Mouse (Mus musculus) G1E (cell line): ENCODE results near the gene Cop1. TPM values are rescaled to one million over a fixed set of nuclear protein-coding genes. Genes with fewer than 3 reads are reported as not detected.

ENCODE experiments used
- ATAC-seq: 2 replicates; pipeline ENCODE4 v1.8.0; 2016; ENCODE audit warnings: mild to moderate bottlenecking; ENCODE audit not compliant: insufficient number of reproducible peaks, poor library complexity, low FRiP score, severe bottlenecking; ENCODE audit errors: extremely low read depth
- DNase-seq: peaks from one replicate; pipeline ENCODE4 v3.0.0; 2012; ENCODE audit warnings: low spot score
- H3K27me3 ChIP-seq: 2 replicates; pipeline ENCODE4 v1.6.1; 2012; ENCODE audit warnings: mild to moderate bottlenecking, low read length, inconsistent platforms; ENCODE audit not compliant: insufficient read depth
- H3K36me3 ChIP-seq: replicated peaks from 2 replicates; pipeline ENCODE3; 2012; ENCODE audit warnings: mild to moderate bottlenecking, inconsistent platforms
- H3K4me1 ChIP-seq: 2 replicates; pipeline ENCODE4 v1.6.1; 2012; ENCODE audit warnings: low read depth, low read length, inconsistent platforms, mixed read lengths; ENCODE audit not compliant: insufficient read depth
- H3K4me3 ChIP-seq: 2 replicates; pipeline ENCODE4 v1.5.1; 2012; ENCODE audit warnings: low read depth, mild to moderate bottlenecking, inconsistent platforms, low read length, moderate library complexity, mixed read lengths
- H3K9me3 ChIP-seq: replicated peaks from 2 replicates; pipeline ENCODE4 v1.6.1; 2012; ENCODE audit warnings: inconsistent platforms
- CTCF ChIP-seq: IDR thresholded peaks from 2 replicates; pipeline ENCODE4 v1.5.1; 2012; ENCODE audit warnings: low read depth, low read length, inconsistent platforms, mixed read lengths
- GATA1 ChIP-seq: IDR thresholded peaks from 2 replicates; pipeline ENCODE4 v1.6.1; 2012; ENCODE audit warnings: borderline replicate concordance, low read length, inconsistent platforms, mixed read lengths
- GATA2 ChIP-seq: IDR thresholded peaks from 2 replicates; pipeline ENCODE4 v1.6.1; 2012; ENCODE audit warnings: low read depth, low read length, inconsistent platforms, borderline replicate concordance
- POLR2AphosphoS5 ChIP-seq: IDR thresholded peaks from 2 replicates; pipeline ENCODE4 v1.6.1; 2012; ENCODE audit warnings: low read depth, low read length, inconsistent platforms; ENCODE audit not compliant: insufficient replicate concordance
- TAL1 ChIP-seq: conservative IDR thresholded peaks from 2 replicates; pipeline ENCODE4 v1.6.1; 2012; ENCODE audit warnings: low read depth, low read length, inconsistent platforms, mixed read lengths
- polyA plus RNA-seq: library from polyadenylated mRNA; stranded (reverse); fragments of >175 nt; gene quantifications from 2 replicates; pipeline ENCODE4 v1.2.3, GENCODE M21; 2012
- total RNA-seq, 2 experiments: library from RNA; stranded (forward) in 1 of 2; stranded (reverse) in 1 of 2; fragments of 200-1000 nt in 1 of 2; fragments of >200 nt in 1 of 2; fragmentation: Nextera tagmentation in 1 of 2; gene quantifications; 2 replicates each; pipeline ENCODE4 v1.2.3; 2014 to 2017

Cop1 gene
- total and polyA plus RNA-seq, 3 experiments: 38.1 to 160 (median 121) TPM

DNA sequence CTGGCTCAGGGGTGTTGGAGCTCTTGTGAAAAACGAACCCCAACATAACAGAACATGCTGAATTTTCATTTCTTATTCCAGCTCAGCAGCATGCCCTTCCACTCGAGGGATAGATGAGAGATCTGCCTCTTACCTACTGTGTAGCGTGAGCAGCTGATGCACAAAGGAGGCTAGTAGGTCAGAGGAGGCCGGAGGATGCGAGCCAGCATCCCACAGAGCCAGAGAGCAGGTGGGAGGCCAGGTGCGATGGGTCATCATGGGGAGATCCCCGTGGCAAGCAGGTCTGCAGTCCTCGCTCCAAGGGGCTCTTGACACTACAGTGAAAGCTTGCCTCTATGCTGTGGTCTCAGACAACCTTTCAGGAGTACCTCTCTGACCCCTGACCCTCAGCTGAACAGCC is 160.5 kb downstream of the Cop1 start:
- no peak for TF ChIP-seq CTCF
- Histone ChIP-seq H3K9me3 (no peaks in the 10 kb centered on the region), H3K36me3 (no peaks in the 10 kb centered on the region), H3K27me3 (peaks cover 24% of the 10 kb centered on the region), H3K4me3 (no peak overlapping the region), H3K4me1 (peaks cover 3% of the 10 kb centered on the region; the same call in 1 of the 2 replicates)
- DNase-seq: no peak
- ATAC-seq: no peak

DNA sequence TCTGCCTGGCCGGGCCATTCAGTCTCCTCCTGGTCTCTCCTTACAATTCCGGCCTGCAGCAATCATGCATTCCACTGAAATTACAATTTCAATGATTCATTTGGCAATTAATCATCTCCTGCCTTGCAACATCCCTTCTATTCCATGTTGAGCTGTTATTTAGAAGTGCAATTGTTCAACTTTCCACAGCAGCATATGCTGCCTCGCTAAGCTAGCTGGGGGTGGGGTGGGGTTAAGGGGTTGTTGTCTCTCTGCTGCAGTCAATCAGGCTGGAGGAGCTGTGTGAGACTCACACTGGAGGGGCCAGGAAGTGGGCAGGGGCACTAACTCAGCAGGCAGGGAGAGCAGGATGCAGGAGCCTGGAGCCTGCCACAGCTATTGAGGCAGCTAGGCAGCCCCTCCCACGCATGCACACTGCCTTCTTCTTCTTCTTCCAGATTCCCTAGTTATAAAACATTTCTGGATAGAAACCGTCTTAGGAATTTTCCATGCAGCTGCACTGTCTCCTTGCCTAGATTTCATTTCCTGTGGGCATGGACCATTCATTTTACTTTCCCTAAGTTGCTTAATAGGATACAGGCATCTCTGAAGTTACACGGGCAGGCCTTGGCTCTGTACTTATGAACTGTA is 161.1 kb downstream of the Cop1 start:
- Histone ChIP-seq H3K4me1 (peaks cover 3% of the 10 kb centered on the region; the same call in 1 of the 2 replicates), H3K9me3 (no peaks in the 10 kb centered on the region), H3K4me3 (no peak overlapping the region), H3K36me3 (no peaks in the 10 kb centered on the region), H3K27me3 (peaks cover 24% of the 10 kb centered on the region)
- TF ChIP-seq CTCF: no peak
- TF ChIP-seq POLR2AphosphoS5: no peak
- no peak for TF ChIP-seq TAL1
- no peak for TF ChIP-seq GATA2
- TF ChIP-seq GATA1: no peak
- ATAC-seq (no peak), DNase-seq (no peak)

DNA sequence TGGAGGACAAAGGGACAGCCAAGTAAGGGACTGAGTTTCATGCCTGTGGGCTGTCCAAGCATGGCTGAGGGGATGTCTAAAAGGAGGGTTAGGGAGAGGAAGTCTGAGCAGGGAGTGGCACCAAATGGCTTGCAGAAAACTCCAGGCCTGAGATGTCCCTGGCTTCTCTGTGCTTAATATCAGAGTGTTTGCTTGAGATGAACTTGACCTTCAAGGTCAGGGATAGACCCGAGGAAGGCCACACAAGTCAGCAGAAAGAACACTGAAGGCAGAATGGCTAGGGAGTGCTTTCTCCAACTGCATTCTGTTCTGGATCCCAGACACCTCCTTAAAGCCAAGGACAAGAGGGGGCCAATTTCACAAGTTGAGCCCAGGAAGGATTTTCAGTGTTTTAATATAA is 161.8 kb downstream of the Cop1 start:
- Histone ChIP-seq H3K9me3 (no peaks in the 10 kb centered on the region), H3K4me3 (no peak overlapping the region), H3K4me1 (peaks cover 3% of the 10 kb centered on the region; the same call in 1 of the 2 replicates), H3K36me3 (no peaks in the 10 kb centered on the region), H3K27me3 (peaks cover 19% of the 10 kb centered on the region)
- ATAC-seq: no peak
- no peak for DNase-seq
- TF ChIP-seq GATA1 (no peak), CTCF (no peak), GATA2 (no peak), POLR2AphosphoS5 (no peak), TAL1 (no peak)

GRCm38 (mm10) chr1:159396515-159396914 is 164.4 kb downstream of the Cop1 start:
- ATAC-seq: no peak
- peaks cover 3% of the 10 kb centered on the region; the same call in 1 of the 2 replicates for H3K4me1 ChIP-seq
- no peaks in the 10 kb centered on the region for H3K36me3 ChIP-seq
- TF ChIP-seq GATA1 (no peak), CTCF (peak; percentile 46; the same call in 1 of the 2 replicates)
- no peaks in the 10 kb centered on the region for H3K9me3 ChIP-seq
- DNase-seq: peak; percentile 34
- peaks cover 17% of the 10 kb centered on the region for H3K27me3 ChIP-seq
- H3K4me3 ChIP-seq: no peak overlapping the region
